Mouse (Mus musculus): Measurements from ENCODE around the gene Lrp2bp. TPM values are rescaled to one million over a fixed set of nuclear protein-coding genes. Genes with fewer than 3 reads are reported as not detected.

The Lrp2bp gene
- polyA plus RNA-seq, 1 experiment, result 0.05 TPM

- 81% methylated on average over 3 of the region's 3 CpGs for WGBS
Measured at GRCm38 (mm10) chr8:45986665-45987064, 12.4 kb upstream of the Lrp2bp start.

GRCm38 (mm10) chr8:45988189-45988588 is 10.9 kb upstream of the Lrp2bp start:
- Histone ChIP-seq H3K4me1 (ENCODE audit: control insufficient read depth, insufficient read depth, insufficient read length) (peaks cover 4% of the 10 kb centered on the region; the same call in 1 of the 2 replicates), H3K36me3 (ENCODE audit: control insufficient read depth, insufficient read depth, low read length) (peaks cover 19% of the 10 kb centered on the region), H3K27ac (ENCODE audit: insufficient read depth, low read length) (no peak overlapping the region), H3K27me3 (ENCODE audit: control insufficient read depth, insufficient read depth, low read length) (no peaks in the 10 kb centered on the region), H3K4me3 (ENCODE audit: extremely low read depth, insufficient read depth, insufficient read length) (no peak overlapping the region)
- no peak for TF ChIP-seq POLR2A (IDR thresholded peaks at IDR 0.05; ENCODE audit: low read depth, low read length)
- no peak for TF ChIP-seq CTCF (IDR thresholded peaks at IDR 0.05; ENCODE audit: extremely low read depth, insufficient read depth, insufficient read length, insufficient replicate concordance)
- DNase-seq (ENCODE audit: low read depth in 1 of 2, low spot score in 2 of 2), result no peak
- 84% methylated on average over 2 of the region's 2 CpGs for WGBS

More at GRCm38 (mm10) chr8:45986665-45987064, 12.4 kb upstream of the Lrp2bp start:
- Histone ChIP-seq H3K27ac (ENCODE audit: insufficient read depth, low read length) (no peak overlapping the region), H3K36me3 (ENCODE audit: control insufficient read depth, insufficient read depth, low read length) (peaks cover 25% of the 10 kb centered on the region), H3K27me3 (ENCODE audit: control insufficient read depth, insufficient read depth, low read length) (no peaks in the 10 kb centered on the region), H3K4me1 (ENCODE audit: control insufficient read depth, insufficient read depth, insufficient read length) (peaks cover 4% of the 10 kb centered on the region; the same call in 1 of the 2 replicates), H3K4me3 (ENCODE audit: extremely low read depth, insufficient read depth, insufficient read length) (no peak overlapping the region)
- TF ChIP-seq POLR2A (IDR thresholded peaks at IDR 0.05; ENCODE audit: low read depth, low read length), result no peak
- no peak for DNase-seq (ENCODE audit: low read depth in 1 of 2, low spot score in 2 of 2)

GRCm38 (mm10) chr8:45990631-45991310 is 8.3 kb upstream of the Lrp2bp start:
- no peaks in the 10 kb centered on the region for H3K27me3 ChIP-seq (ENCODE audit: control insufficient read depth, insufficient read depth, low read length)
- no peak for DNase-seq (ENCODE audit: low read depth in 1 of 2, low spot score in 2 of 2)
- H3K4me1 ChIP-seq (ENCODE audit: control insufficient read depth, insufficient read depth, insufficient read length), result peaks cover 4% of the 10 kb centered on the region; the same call in 1 of the 2 replicates
- no peak for TF ChIP-seq CTCF (IDR thresholded peaks at IDR 0.05; ENCODE audit: extremely low read depth, insufficient read depth, insufficient read length, insufficient replicate concordance)
- TF ChIP-seq POLR2A (IDR thresholded peaks at IDR 0.05; ENCODE audit: low read depth, low read length), result no peak
- H3K27ac ChIP-seq (ENCODE audit: insufficient read depth, low read length), result peak overlapping the region; percentile 57
- WGBS, result 23% methylated on average over 4 of the region's 4 CpGs
- H3K36me3 ChIP-seq (ENCODE audit: control insufficient read depth, insufficient read depth, low read length), result peaks cover 16% of the 10 kb centered on the region
- H3K4me3 ChIP-seq (ENCODE audit: extremely low read depth, insufficient read depth, insufficient read length), result no peak overlapping the region

GRCm38 (mm10) chr8:45994111-45994510 is 5.0 kb upstream of the Lrp2bp start:
- no peaks in the 10 kb centered on the region for H3K27me3 ChIP-seq (ENCODE audit: control insufficient read depth, insufficient read depth, low read length)
- TF ChIP-seq POLR2A (IDR thresholded peaks at IDR 0.05; ENCODE audit: low read depth, low read length), result no peak
- TF ChIP-seq CTCF (IDR thresholded peaks at IDR 0.05; ENCODE audit: extremely low read depth, insufficient read depth, insufficient read length, insufficient replicate concordance), result 0 out of 2 replicates have a peak, but pooled peaks have one; percentile 2
- H3K36me3 ChIP-seq (ENCODE audit: control insufficient read depth, insufficient read depth, low read length), result peaks cover 17% of the 10 kb centered on the region
- H3K4me3 ChIP-seq (ENCODE audit: extremely low read depth, insufficient read depth, insufficient read length), result no peak overlapping the region
- peaks cover 4% of the 10 kb centered on the region; the same call in 1 of the 2 replicates for H3K4me1 ChIP-seq (ENCODE audit: control insufficient read depth, insufficient read depth, insufficient read length)
- DNase-seq (ENCODE audit: low read depth in 1 of 2, low spot score in 2 of 2), result no peak
- WGBS, result 94% methylated on average over 2 of the region's 2 CpGs
- no peak overlapping the region for H3K27ac ChIP-seq (ENCODE audit: insufficient read depth, low read length)

- H3K27me3 ChIP-seq (ENCODE audit: control insufficient read depth, insufficient read depth, low read length), result no peaks in the 10 kb centered on the region
- H3K27ac ChIP-seq (ENCODE audit: insufficient read depth, low read length), result no peak overlapping the region
- H3K36me3 ChIP-seq (ENCODE audit: control insufficient read depth, insufficient read depth, low read length), result peaks cover 16% of the 10 kb centered on the region
- no peak for DNase-seq (ENCODE audit: low read depth in 1 of 2, low spot score in 2 of 2)
- 88% methylated on average over 3 of the region's 3 CpGs for WGBS
- TF ChIP-seq POLR2A (IDR thresholded peaks at IDR 0.05; ENCODE audit: low read depth, low read length) (no peak), CTCF (IDR thresholded peaks at IDR 0.05; ENCODE audit: extremely low read depth, insufficient read depth, insufficient read length, insufficient replicate concordance) (no peak)
- peaks cover 5% of the 10 kb centered on the region; the same call in 1 of the 2 replicates for H3K4me1 ChIP-seq (ENCODE audit: control insufficient read depth, insufficient read depth, insufficient read length)
- H3K4me3 ChIP-seq (ENCODE audit: extremely low read depth, insufficient read depth, insufficient read length), result no peak overlapping the region
Measured at GRCm38 (mm10) chr8:45995576-45995975, 3.5 kb upstream of the Lrp2bp start.

GRCm38 (mm10) chr8:45998228-45998627 is 875 bp upstream of the Lrp2bp start:
- Histone ChIP-seq H3K27me3 (ENCODE audit: control insufficient read depth, insufficient read depth, low read length) (no peaks in the 10 kb centered on the region), H3K27ac (ENCODE audit: insufficient read depth, low read length) (no peak overlapping the region), H3K36me3 (ENCODE audit: control insufficient read depth, insufficient read depth, low read length) (peaks cover 16% of the 10 kb centered on the region), H3K4me1 (ENCODE audit: control insufficient read depth, insufficient read depth, insufficient read length) (peaks cover 3% of the 10 kb centered on the region; the same call in 1 of the 2 replicates), H3K4me3 (ENCODE audit: extremely low read depth, insufficient read depth, insufficient read length) (no peak overlapping the region)
- TF ChIP-seq POLR2A (IDR thresholded peaks at IDR 0.05; ENCODE audit: low read depth, low read length) (no peak), CTCF (IDR thresholded peaks at IDR 0.05; ENCODE audit: extremely low read depth, insufficient read depth, insufficient read length, insufficient replicate concordance) (no peak)
- no peak for DNase-seq (ENCODE audit: low read depth in 1 of 2, low spot score in 2 of 2)
- 91% methylated on average over 2 of the region's 2 CpGs for WGBS

All from spleen, adult 2 months (tissue).